Mouse (Mus musculus): ENCODE results near the gene Tmed10. TPM values are rescaled to one million over a fixed set of nuclear protein-coding genes. Genes with fewer than 3 reads are reported as not detected.

Gene Tmed10
- 150 and 156 TPM in 2 replicates for polyA plus RNA-seq (2015; fragmentation: Nextera tagmentation; extraction: Ambion mirVana)

GRCm38 (mm10) chr12:85374561-85375272, at the start of gene Tmed10:
TSS of gene Tmed10 (minus strand) at chr12:85374847.
- H3K9ac ChIP-seq (replicated peaks) = peak within 1 kb of the TSS; percentile 87

GRCm38 (mm10) chr12:85423236-85423635, 48.6 kb upstream of the Tmed10 start:
- H3K9me3 ChIP-seq = no peaks in the 10 kb centered on the region
- WGBS = 81% methylated on average over 11 of the region's 11 CpGs
- H3K4me3 ChIP-seq = no peak overlapping the region
- no peak for ATAC-seq (replicated peaks)
- no peak overlapping the region for H3K4me2 ChIP-seq (replicated peaks)
- H3K27ac ChIP-seq (replicated peaks) = no peak overlapping the region
- no peaks in the 10 kb centered on the region for H3K27me3 ChIP-seq
- H3K4me1 ChIP-seq = 0 out of 2 replicates have a peak, but pooled peaks cover 6% of the 10 kb centered on the region
- H3K36me3 ChIP-seq = no peaks in the 10 kb centered on the region
- H3K9ac ChIP-seq (replicated peaks) = no peak overlapping the region

More at GRCm38 (mm10) chr12:85374561-85375272, at the start of gene Tmed10:
- Histone ChIP-seq H3K27ac (replicated peaks) (peak within 1 kb of the TSS; percentile 85), H3K4me1 (peaks cover 28% of the 10 kb centered on the region), H3K4me2 (replicated peaks) (peak within 1 kb of the TSS; percentile 80), H3K27me3 (no peaks in the 10 kb centered on the region), H3K36me3 (no peaks in the 10 kb centered on the region), H3K9me3 (no peaks in the 10 kb centered on the region), H3K4me3 (peak within 1 kb of the TSS; percentile 90)
- under 1% methylated on average over 37 of the region's 37 CpGs for WGBS
- peak; percentile 96 for ATAC-seq (replicated peaks)

GRCm38 (mm10) chr12:85422536-85422935, 47.9 kb upstream of the Tmed10 start:
- Histone ChIP-seq H3K27ac (replicated peaks) (no peak overlapping the region), H3K27me3 (no peaks in the 10 kb centered on the region), H3K9me3 (no peaks in the 10 kb centered on the region), H3K4me1 (0 out of 2 replicates have a peak, but pooled peaks cover 6% of the 10 kb centered on the region), H3K4me3 (no peak overlapping the region), H3K4me2 (replicated peaks) (no peak overlapping the region), H3K36me3 (no peaks in the 10 kb centered on the region), H3K9ac (replicated peaks) (no peak overlapping the region)
- ATAC-seq (replicated peaks) = no peak
- 84% methylated on average over 8 of the region's 8 CpGs for WGBS

GRCm38 (mm10) chr12:85420945-85421344, 46.3 kb upstream of the Tmed10 start:
- WGBS = 73% methylated on average over 9 of the region's 9 CpGs
- Histone ChIP-seq H3K27ac (replicated peaks) (no peak overlapping the region), H3K4me2 (replicated peaks) (no peak overlapping the region), H3K9me3 (no peaks in the 10 kb centered on the region), H3K27me3 (no peaks in the 10 kb centered on the region), H3K4me1 (no peaks in the 10 kb centered on the region), H3K36me3 (no peaks in the 10 kb centered on the region), H3K9ac (replicated peaks) (no peak overlapping the region), H3K4me3 (no peak overlapping the region)
- no peak for ATAC-seq (replicated peaks)

GRCm38 (mm10) chr12:85417845-85418244, 43.2 kb upstream of the Tmed10 start:
- no peaks in the 10 kb centered on the region for H3K4me1 ChIP-seq
- no peak for ATAC-seq (replicated peaks)
- H3K9me3 ChIP-seq = no peaks in the 10 kb centered on the region
- H3K4me2 ChIP-seq (replicated peaks) = no peak overlapping the region
- H3K36me3 ChIP-seq = no peaks in the 10 kb centered on the region
- no peak overlapping the region for H3K27ac ChIP-seq (replicated peaks)
- 86% methylated on average over 9 of the region's 9 CpGs for WGBS
- H3K27me3 ChIP-seq = no peaks in the 10 kb centered on the region
- no peak overlapping the region for H3K9ac ChIP-seq (replicated peaks)
- no peak overlapping the region for H3K4me3 ChIP-seq

GRCm38 (mm10) chr12:85416298-85416697, 41.7 kb upstream of the Tmed10 start:
- WGBS = 88% methylated on average over 5 of the region's 5 CpGs
- Histone ChIP-seq H3K4me1 (no peaks in the 10 kb centered on the region), H3K36me3 (no peaks in the 10 kb centered on the region), H3K27ac (replicated peaks) (no peak overlapping the region), H3K9ac (replicated peaks) (no peak overlapping the region), H3K4me3 (no peak overlapping the region), H3K4me2 (replicated peaks) (no peak overlapping the region), H3K27me3 (no peaks in the 10 kb centered on the region), H3K9me3 (no peaks in the 10 kb centered on the region)
- ATAC-seq (replicated peaks) = no peak

GRCm38 (mm10) chr12:85415876-85416275, 41.2 kb upstream of the Tmed10 start:
- ATAC-seq (replicated peaks) = no peak
- H3K36me3 ChIP-seq = no peaks in the 10 kb centered on the region
- H3K27me3 ChIP-seq = no peaks in the 10 kb centered on the region
- H3K4me2 ChIP-seq (replicated peaks) = no peak overlapping the region
- no peaks in the 10 kb centered on the region for H3K9me3 ChIP-seq
- no peak overlapping the region for H3K9ac ChIP-seq (replicated peaks)
- H3K4me1 ChIP-seq = no peaks in the 10 kb centered on the region
- H3K4me3 ChIP-seq = no peak overlapping the region
- no peak overlapping the region for H3K27ac ChIP-seq (replicated peaks)
- WGBS = 87% methylated on average over 3 of the region's 3 CpGs

GRCm38 (mm10) chr12:85411136-85411535, 36.5 kb upstream of the Tmed10 start:
- H3K4me2 ChIP-seq (replicated peaks) = no peak overlapping the region
- no peak overlapping the region for H3K27ac ChIP-seq (replicated peaks)
- H3K9ac ChIP-seq (replicated peaks) = no peak overlapping the region
- H3K4me3 ChIP-seq = no peak overlapping the region
- H3K4me1 ChIP-seq = no peaks in the 10 kb centered on the region
- WGBS = 11% methylated on average over 2 of the region's 2 CpGs
- no peaks in the 10 kb centered on the region for H3K36me3 ChIP-seq
- H3K9me3 ChIP-seq = no peaks in the 10 kb centered on the region
- no peak for ATAC-seq (replicated peaks)
- no peaks in the 10 kb centered on the region for H3K27me3 ChIP-seq

GRCm38 (mm10) chr12:85397960-85398272, 23.3 kb upstream of the Tmed10 start:
- Histone ChIP-seq H3K27ac (replicated peaks) (no peak overlapping the region), H3K4me1 (no peaks in the 10 kb centered on the region), H3K4me3 (no peak overlapping the region), H3K4me2 (replicated peaks) (no peak overlapping the region), H3K9ac (replicated peaks) (no peak overlapping the region), H3K36me3 (no peaks in the 10 kb centered on the region), H3K9me3 (no peaks in the 10 kb centered on the region), H3K27me3 (no peaks in the 10 kb centered on the region)
- no peak for ATAC-seq (replicated peaks)
- WGBS = 91% methylated on average over 4 of the region's 4 CpGs

- no peaks in the 10 kb centered on the region for H3K4me1 ChIP-seq
- no peaks in the 10 kb centered on the region for H3K9me3 ChIP-seq
- no peak overlapping the region for H3K9ac ChIP-seq (replicated peaks)
- no peak overlapping the region for H3K27ac ChIP-seq (replicated peaks)
- H3K4me2 ChIP-seq (replicated peaks) = no peak overlapping the region
- no peaks in the 10 kb centered on the region for H3K27me3 ChIP-seq
- no peak for ATAC-seq (replicated peaks)
- WGBS = 77% methylated on average over 18 of the region's 18 CpGs
- H3K36me3 ChIP-seq = no peaks in the 10 kb centered on the region
- no peak overlapping the region for H3K4me3 ChIP-seq
Observed at GRCm38 (mm10) chr12:85397063-85397959, 22.7 kb upstream of the Tmed10 start.

- no peaks in the 10 kb centered on the region for H3K27me3 ChIP-seq
- no peaks in the 10 kb centered on the region for H3K4me1 ChIP-seq
- 69% methylated on average over 7 of the region's 7 CpGs for WGBS
- H3K9ac ChIP-seq (replicated peaks) = no peak overlapping the region
- ATAC-seq (replicated peaks) = no peak
- H3K36me3 ChIP-seq = no peaks in the 10 kb centered on the region
- H3K27ac ChIP-seq (replicated peaks) = no peak overlapping the region
- no peaks in the 10 kb centered on the region for H3K9me3 ChIP-seq
- no peak overlapping the region for H3K4me3 ChIP-seq
- no peak overlapping the region for H3K4me2 ChIP-seq (replicated peaks)
Observed at GRCm38 (mm10) chr12:85393981-85394380, 19.3 kb upstream of the Tmed10 start.

- no peak overlapping the region for H3K27ac ChIP-seq (replicated peaks)
- no peaks in the 10 kb centered on the region for H3K9me3 ChIP-seq
- no peaks in the 10 kb centered on the region for H3K27me3 ChIP-seq
- no peak overlapping the region for H3K9ac ChIP-seq (replicated peaks)
- no peaks in the 10 kb centered on the region for H3K36me3 ChIP-seq
- H3K4me1 ChIP-seq = no peaks in the 10 kb centered on the region
- ATAC-seq (replicated peaks) = no peak
- H3K4me3 ChIP-seq = no peak overlapping the region
- 90% methylated on average over 5 of the region's 5 CpGs for WGBS
- no peak overlapping the region for H3K4me2 ChIP-seq (replicated peaks)
Observed at GRCm38 (mm10) chr12:85393526-85393925, 18.9 kb upstream of the Tmed10 start.
